Mouse (Mus musculus) lung, postnatal 0 days (tissue): ENCODE results near the gene H2afj.
"Not testable (repeated sequence)": the region's sequence is repeated elsewhere in the genome, so short reads cannot be mapped to it uniquely, and the experiment has no call there.

ENCODE experiments used
- CTCF ChIP-seq: IDR thresholded peaks from 2 replicates; pipeline ENCODE4 v1.5.1; 2016; ENCODE audit warnings: antibody characterized with exemption, mild to moderate bottlenecking
- EP300 ChIP-seq: IDR thresholded peaks from 2 replicates; pipeline ENCODE4 v1.6.1; 2016; ENCODE audit warnings: antibody characterized with exemption, mild to moderate bottlenecking, control low read depth

DNA sequence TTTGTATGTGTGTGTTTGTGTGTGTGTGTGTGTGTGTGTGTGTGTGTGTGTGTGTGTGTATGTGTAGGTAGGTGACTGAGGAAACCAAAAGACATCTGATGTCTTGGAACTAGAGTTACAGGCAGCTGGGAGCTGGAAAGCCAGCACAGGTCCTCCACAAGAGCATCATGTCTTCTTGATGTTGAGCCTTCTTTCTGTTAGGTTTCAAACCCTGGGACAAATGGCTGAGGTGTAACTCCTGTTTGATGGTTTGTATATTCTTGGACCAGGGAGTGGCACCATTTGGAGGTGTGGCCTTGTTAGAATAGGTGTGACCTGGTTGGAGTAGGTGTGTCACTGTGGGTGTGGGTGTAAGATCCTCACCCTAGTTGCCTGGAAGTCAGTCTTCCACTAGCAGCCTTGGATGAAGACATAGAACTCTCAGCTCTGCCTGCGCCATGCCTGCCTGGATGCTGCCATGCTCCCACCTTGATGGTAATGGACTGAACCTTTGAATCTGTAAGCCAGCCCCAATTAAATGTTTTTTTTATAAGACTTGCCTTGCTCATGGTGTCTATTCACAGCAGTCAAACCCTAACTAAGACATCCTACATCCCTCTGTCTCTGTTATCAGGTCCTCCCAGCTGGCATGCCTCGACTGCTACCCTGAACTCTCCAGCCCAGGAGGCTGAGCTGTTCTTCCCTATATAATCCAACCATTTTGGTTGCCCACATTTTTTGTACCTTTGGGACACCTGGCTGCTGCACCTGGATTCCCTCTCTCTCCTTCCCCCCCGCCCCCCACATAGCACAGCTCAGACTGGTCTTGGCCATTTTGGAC lies 10.0 kb upstream of the H2afj start:
- TF ChIP-seq CTCF, EP300: not testable (repeated sequence)
